Mouse (Mus musculus) forebrain, embryonic 15.5 days (tissue): Measurements from ENCODE around the gene Gbf1. TPM values are rescaled to one million over a fixed set of nuclear protein-coding genes. Genes with fewer than 3 reads are reported as not detected.
"Not testable (repeated sequence)": the region's sequence is repeated elsewhere in the genome, so short reads cannot be mapped to it uniquely, and the experiment has no call there.

Experiments
- ATAC-seq: fragments of 200-750 bp; cut with Nextera tagmentation; replicated peaks from 2 replicates; pipeline ENCODE4 v1.8.0; 2017; ENCODE audit warnings: mild to moderate bottlenecking, moderate TSS enrichment, moderate library complexity
- H3K27ac ChIP-seq: fragments of 300-500 bp; sonication (generic); replicated peaks from 2 replicates; pipeline ENCODE4 v1.5.1; 2015; ENCODE audit warnings: mild to moderate bottlenecking, inconsistent platforms
- H3K27me3 ChIP-seq: fragments of 300-500 bp; sonication (generic); 2 replicates; pipeline ENCODE4 v1.6.1; 2015; ENCODE audit warnings: inconsistent platforms
- H3K36me3 ChIP-seq: fragments of 300-500 bp; sonication (generic); 2 replicates; pipeline ENCODE4 v1.6.1; 2015; ENCODE audit warnings: mild to moderate bottlenecking, inconsistent platforms
- H3K4me1 ChIP-seq: fragments of 300-500 bp; sonication (generic); 2 replicates; pipeline ENCODE4 v1.6.1; 2015; ENCODE audit warnings: inconsistent platforms
- H3K4me2 ChIP-seq: fragments of 300-500 bp; sonication (generic); replicated peaks from 2 replicates; pipeline ENCODE4 v1.6.1; 2015; ENCODE audit warnings: mild to moderate bottlenecking, inconsistent platforms
- H3K4me3 ChIP-seq: fragments of 300-500 bp; sonication (generic); 2 replicates; pipeline ENCODE4 v1.5.1; 2015; ENCODE audit warnings: mild to moderate bottlenecking, inconsistent platforms
- H3K9ac ChIP-seq: fragments of 300-500 bp; sonication (generic); replicated peaks from 2 replicates; pipeline ENCODE4 v1.6.1; 2015; ENCODE audit warnings: mild to moderate bottlenecking, inconsistent platforms
- H3K9me3 ChIP-seq: fragments of 300-500 bp; sonication (generic); 2 replicates; pipeline ENCODE4 v1.6.1; 2016; ENCODE audit warnings: inconsistent platforms
- WGBS: fragments of 180-500 bp; shearing (Covaris S2); methylation state at CpG from one replicate; pipeline ENCODE4 v1.1.7; 2015; ENCODE audit warnings: mixed read lengths; 5-methylcytosine and 5-hydroxymethylcytosine counted together
- polyA plus RNA-seq: library from polyadenylated mRNA; unstranded; fragments of >200 nt; fragmentation: Nextera tagmentation; extraction: Ambion mirVana; gene quantifications from 2 replicates; pipeline ENCODE4 v1.2.1, GENCODE M21; 2015

Gbf1 gene
- polyA plus RNA-seq: 65.6 and 71.3 TPM in 2 replicates

DNA sequence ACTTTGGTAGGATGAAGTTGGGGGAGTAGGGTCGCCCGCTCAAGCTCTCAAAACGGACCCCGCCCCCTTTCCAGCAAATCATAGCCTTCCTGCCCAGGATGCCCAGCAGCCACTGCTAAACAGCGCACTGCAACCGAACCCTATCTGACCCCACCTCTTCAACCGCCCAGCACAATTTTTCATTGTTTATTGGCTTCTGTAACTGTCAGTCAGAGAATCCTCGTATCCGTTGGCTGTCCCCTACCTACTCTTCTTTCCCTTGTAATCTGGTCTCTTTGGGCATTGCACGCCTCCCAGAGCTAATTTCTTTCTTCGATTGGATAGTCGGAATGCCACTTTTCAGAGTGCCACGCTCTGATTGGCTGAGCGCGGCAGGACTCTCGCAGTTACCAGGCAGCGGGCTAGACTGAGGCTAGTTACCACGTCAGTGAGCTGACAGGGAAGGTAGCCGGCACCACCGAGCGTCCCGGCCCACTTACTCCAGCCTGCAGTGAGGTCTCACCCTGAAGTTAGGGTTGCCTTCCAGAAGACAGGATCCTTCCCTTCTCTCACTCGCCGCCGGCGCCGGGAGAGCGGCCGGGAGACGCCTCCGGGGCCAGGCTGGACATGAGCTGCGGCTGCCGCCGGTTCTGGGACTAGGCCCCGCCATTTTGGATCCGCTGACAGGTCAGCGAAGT, at the start of gene Gbf1:
Gbf1 (plus strand) TSS at position 383 of the 677 bp plus-strand sequence.
- ATAC-seq: peak; percentile 99
- peak within 1 kb of the TSS; percentile 71 for H3K27ac ChIP-seq
- WGBS: under 1% methylated on average over 37 of the region's 37 CpGs
- peaks cover 36% of the 10 kb centered on the region for H3K27me3 ChIP-seq
- H3K4me3 ChIP-seq: peak within 1 kb of the TSS; percentile 98
- H3K9me3 ChIP-seq: no peaks in the 10 kb centered on the region
- no peaks in the 10 kb centered on the region for H3K36me3 ChIP-seq
- peak within 1 kb of the TSS; percentile 69 for H3K4me2 ChIP-seq
- H3K4me1 ChIP-seq: peaks cover 45% of the 10 kb centered on the region
- peak within 1 kb of the TSS; percentile 85 for H3K9ac ChIP-seq

DNA sequence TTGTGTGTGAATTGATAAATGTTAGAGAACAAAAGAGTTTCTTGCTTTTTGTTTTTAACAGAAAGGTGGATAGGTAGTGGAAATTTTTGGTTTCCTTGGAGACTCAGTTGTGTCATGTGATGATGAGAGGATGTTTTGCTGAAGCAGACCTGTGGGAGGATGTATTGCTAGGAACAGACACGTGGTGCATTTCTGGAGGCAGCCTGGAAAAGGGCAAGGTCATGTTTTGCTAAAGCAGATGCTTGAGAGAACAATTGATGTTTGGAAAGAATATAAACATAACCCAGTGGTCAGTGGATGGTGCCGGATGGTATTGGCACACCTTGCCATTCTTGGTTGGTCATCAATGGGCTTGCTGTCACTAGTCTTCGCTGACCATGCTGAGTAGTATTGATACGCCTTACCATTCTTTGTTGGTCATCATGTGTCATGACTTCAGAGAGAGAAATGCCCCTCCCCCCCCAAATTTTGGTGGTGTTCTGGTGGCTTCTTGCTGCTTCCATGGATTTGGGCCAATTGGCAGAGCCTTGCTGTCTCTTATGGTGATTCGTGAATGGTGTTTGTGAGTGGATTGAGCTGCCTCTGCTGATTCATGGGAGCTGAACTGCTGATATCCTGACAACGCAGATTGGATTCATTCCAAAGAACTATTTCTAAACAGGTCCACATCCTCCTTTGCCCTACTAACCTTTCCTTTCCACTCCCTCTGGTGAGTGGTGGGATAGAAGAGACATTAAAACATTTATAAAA, 48.7 kb upstream of the Gbf1 start:
- WGBS: 92% methylated on average over 6 of the region's 6 CpGs
- H3K27ac ChIP-seq: no peak overlapping the region
- no peak overlapping the region for H3K4me3 ChIP-seq
- H3K9me3 ChIP-seq: no peaks in the 10 kb centered on the region
- no peaks in the 10 kb centered on the region for H3K27me3 ChIP-seq
- H3K9ac ChIP-seq: no peak overlapping the region
- no peaks in the 10 kb centered on the region for H3K4me1 ChIP-seq
- ATAC-seq: no peak
- H3K36me3 ChIP-seq: no peaks in the 10 kb centered on the region
- H3K4me2 ChIP-seq: no peak overlapping the region

DNA sequence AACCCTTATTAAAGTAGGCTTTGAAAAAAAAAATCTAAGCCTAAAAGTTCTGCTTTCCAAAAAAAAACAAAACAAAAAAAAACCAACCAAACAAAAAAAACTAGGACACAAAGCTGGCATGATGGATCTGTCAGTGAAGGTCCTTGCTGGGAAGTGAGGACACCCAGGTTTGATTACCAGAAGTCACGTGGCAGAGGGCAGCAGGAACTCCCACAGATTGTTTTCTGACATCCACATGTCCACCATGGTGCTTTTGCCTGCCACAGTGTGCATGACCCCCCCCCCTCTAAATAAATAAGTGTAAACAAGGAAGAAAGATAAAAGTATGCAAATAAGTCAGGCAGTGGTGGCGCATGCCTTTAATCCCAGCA, 48.1 kb upstream of the Gbf1 start:
- ATAC-seq: no peak
- H3K4me1 ChIP-seq: no peaks in the 10 kb centered on the region

DNA sequence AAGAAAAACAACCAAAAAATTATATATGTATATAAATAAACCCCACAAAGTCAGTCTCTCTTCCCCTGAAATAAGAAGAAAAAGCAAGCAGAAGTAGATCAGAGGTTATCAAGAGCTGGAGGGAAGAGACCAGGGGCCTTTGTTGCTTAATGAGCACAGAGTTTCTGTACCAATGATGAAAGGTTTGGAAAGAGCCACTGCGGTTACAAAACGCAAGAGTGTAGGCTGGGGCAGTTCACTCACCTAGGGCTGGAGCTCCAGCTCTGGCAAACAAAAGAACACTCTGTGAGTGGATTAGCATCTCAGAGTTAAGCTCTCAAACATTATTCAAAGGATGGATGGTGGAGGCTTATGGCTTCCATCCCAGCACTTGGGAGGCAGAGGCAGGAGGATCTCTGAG, 42.1 kb upstream of the Gbf1 start:
- no peaks in the 10 kb centered on the region for H3K4me1 ChIP-seq
- no peaks in the 10 kb centered on the region for H3K27me3 ChIP-seq
- no peak overlapping the region for H3K27ac ChIP-seq
- no peak overlapping the region for H3K4me2 ChIP-seq
- no peaks in the 10 kb centered on the region for H3K9me3 ChIP-seq
- ATAC-seq: no peak
- no peak overlapping the region for H3K4me3 ChIP-seq
- 61% methylated on average over 2 of the region's 2 CpGs for WGBS
- H3K9ac ChIP-seq: no peak overlapping the region
- no peaks in the 10 kb centered on the region for H3K36me3 ChIP-seq

More for the DNA sequence above, 48.1 kb upstream of the Gbf1 start:
- no peak overlapping the region for H3K27ac ChIP-seq
- 79% methylated on average over 2 of the region's 2 CpGs for WGBS
- no peak overlapping the region for H3K4me3 ChIP-seq
- H3K9me3 ChIP-seq: no peaks in the 10 kb centered on the region
- no peaks in the 10 kb centered on the region for H3K27me3 ChIP-seq
- no peak overlapping the region for H3K9ac ChIP-seq
- H3K36me3 ChIP-seq: no peaks in the 10 kb centered on the region
- H3K4me2 ChIP-seq: no peak overlapping the region

DNA sequence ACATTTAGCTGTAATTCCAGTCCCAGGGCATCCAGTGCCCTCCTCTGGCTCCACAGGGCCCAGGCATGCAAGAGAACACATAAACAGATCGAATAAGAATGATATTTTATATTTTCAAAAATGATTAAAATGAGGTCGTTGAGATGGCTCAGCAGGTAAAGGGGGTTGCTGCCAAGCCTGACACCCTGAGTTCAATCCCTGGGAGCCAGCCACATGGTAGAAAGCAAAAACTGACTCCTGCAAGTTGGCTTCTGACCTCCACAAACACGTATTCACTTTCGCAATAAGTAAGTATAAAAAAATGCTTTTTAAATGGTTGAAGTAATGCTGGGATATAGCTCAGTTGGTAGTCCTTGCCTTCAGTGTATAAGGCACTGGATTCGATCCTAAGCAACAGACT, 41.5 kb upstream of the Gbf1 start:
- WGBS: 86% methylated on average over 5 of the region's 5 CpGs
- Histone ChIP-seq H3K9ac (no peak overlapping the region), H3K4me1 (no peaks in the 10 kb centered on the region), H3K36me3 (no peaks in the 10 kb centered on the region), H3K9me3 (no peaks in the 10 kb centered on the region), H3K27ac (no peak overlapping the region), H3K4me3 (no peak overlapping the region), H3K4me2 (no peak overlapping the region), H3K27me3 (no peaks in the 10 kb centered on the region)
- no peak for ATAC-seq

DNA sequence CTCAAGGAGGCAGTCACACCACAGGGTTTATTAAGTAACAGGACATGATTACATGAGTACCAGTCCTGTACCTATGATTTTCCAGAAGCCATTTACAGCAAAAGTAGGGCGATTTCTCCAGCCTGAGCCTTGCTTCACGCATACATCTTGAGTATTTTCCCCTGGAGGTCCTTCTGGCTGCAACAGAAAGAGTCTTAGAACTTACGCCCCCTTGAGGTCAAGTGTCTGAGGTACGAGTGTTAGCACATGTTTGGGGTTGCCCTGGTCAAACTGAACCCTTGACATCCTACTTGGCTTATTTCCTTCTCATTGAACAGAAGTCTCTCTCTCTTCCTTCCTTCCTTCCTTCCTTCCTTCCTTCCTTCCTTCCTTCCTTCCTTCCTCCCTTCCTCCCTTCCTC, 37.7 kb upstream of the Gbf1 start:
- no peak for ATAC-seq
- no peak overlapping the region for H3K9ac ChIP-seq
- H3K4me1 ChIP-seq: no peaks in the 10 kb centered on the region
- H3K27me3 ChIP-seq: no peaks in the 10 kb centered on the region
- WGBS: 61% methylated on average over 4 of the region's 4 CpGs
- H3K4me3 ChIP-seq: no peak overlapping the region
- no peaks in the 10 kb centered on the region for H3K9me3 ChIP-seq
- H3K27ac ChIP-seq: no peak overlapping the region
- H3K36me3 ChIP-seq: no peaks in the 10 kb centered on the region
- H3K4me2 ChIP-seq: no peak overlapping the region

DNA sequence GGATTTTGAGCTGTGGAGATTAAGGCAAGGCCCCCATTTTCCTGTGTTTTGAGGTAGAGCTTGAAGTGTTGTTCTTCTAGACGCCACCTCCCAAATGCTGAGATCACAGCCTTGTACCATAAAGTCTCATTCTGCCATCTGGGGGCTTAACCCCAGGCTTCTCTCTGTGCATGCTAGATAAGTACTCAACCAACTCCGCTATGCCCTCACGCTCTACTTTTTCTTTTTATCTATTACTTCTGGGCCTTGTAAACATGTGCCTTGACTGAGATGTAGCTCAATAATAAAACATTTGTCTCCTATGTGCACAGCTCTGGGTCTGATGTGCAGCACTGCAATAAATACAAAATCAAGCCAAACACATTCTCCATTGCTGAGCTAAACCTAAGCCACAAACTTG, 32.9 kb upstream of the Gbf1 start:
- H3K27ac ChIP-seq: no peak overlapping the region
- no peak overlapping the region for H3K4me3 ChIP-seq
- no peaks in the 10 kb centered on the region for H3K4me1 ChIP-seq
- 89% methylated on average over 3 of the region's 3 CpGs for WGBS
- H3K4me2 ChIP-seq: no peak overlapping the region
- no peak for ATAC-seq
- H3K36me3 ChIP-seq: no peaks in the 10 kb centered on the region
- no peak overlapping the region for H3K9ac ChIP-seq
- H3K27me3 ChIP-seq: no peaks in the 10 kb centered on the region
- H3K9me3 ChIP-seq: no peaks in the 10 kb centered on the region

DNA sequence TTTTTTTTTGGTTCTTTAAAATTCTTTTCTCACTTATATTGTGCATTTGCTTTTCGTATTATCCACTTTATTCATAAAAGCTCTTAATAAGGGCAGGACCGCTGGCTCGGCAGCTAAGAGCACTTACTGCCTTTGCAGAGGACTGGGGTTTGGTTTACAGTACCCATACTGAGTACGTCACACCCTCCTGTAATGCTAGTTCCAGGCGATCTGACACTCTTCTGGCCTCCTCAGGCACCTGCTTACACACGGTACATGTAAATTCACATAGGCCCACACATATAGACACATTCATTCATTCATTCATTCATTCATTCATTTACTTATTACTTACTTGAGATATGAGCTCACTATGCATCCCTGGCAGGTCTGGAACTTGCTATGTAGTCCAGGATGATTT, 31.4 kb upstream of the Gbf1 start:
- H3K9ac ChIP-seq: no peak overlapping the region
- no peak overlapping the region for H3K4me3 ChIP-seq
- H3K4me1 ChIP-seq: no peaks in the 10 kb centered on the region
- no peak for ATAC-seq
- no peaks in the 10 kb centered on the region for H3K9me3 ChIP-seq
- H3K36me3 ChIP-seq: no peaks in the 10 kb centered on the region
- no peak overlapping the region for H3K27ac ChIP-seq
- H3K4me2 ChIP-seq: no peak overlapping the region
- H3K27me3 ChIP-seq: no peaks in the 10 kb centered on the region
- 77% methylated on average over 6 of the region's 6 CpGs for WGBS

DNA sequence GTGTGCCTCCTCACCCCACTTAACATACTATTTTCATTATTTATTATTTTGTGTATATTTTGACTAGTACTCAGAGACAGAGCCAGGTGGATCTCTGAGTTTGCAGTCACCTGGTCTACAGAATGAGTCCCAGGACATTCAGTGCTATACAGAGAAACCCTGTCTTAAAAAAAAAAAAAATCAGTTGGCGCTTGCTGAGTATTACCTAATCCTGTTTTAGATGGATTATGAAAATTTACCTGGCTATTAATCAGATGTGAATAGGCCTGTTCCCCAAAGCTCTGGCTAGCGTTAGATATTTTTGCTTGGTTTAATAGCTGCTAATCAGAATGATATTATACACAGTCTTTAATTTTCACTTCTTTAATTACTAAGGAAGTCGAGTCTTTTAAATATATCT, 28.4 kb upstream of the Gbf1 start:
- no peaks in the 10 kb centered on the region for H3K36me3 ChIP-seq
- no peak overlapping the region for H3K9ac ChIP-seq
- WGBS: 79% methylated on average over 3 of the region's 3 CpGs
- no peaks in the 10 kb centered on the region for H3K9me3 ChIP-seq
- H3K27ac ChIP-seq: no peak overlapping the region
- H3K4me2 ChIP-seq: no peak overlapping the region
- no peaks in the 10 kb centered on the region for H3K4me1 ChIP-seq
- H3K4me3 ChIP-seq: no peak overlapping the region
- no peak for ATAC-seq
- 0 out of 2 replicates have a peak, but pooled peaks cover 4% of the 10 kb centered on the region for H3K27me3 ChIP-seq

DNA sequence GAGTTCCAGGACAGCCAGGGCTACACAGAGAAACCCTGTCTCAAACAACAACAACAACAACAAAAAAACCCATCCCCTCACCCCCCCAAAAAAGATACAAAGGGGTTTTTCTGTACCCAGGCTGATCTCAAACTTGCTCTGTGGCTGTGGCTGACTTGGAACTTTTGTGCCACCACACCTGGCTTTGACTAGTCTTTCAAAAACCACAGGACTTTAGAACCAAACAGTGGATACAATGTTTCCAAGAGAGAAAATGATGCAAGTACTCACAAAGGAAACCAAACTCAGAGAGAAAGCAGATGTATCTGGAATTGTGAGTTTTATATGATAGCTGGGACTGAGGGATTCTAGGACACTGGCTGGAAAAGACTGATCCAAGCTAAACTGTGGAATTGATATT, 27.7 kb upstream of the Gbf1 start:
- Histone ChIP-seq H3K4me3 (no peak overlapping the region), H3K9ac (no peak overlapping the region), H3K9me3 (no peaks in the 10 kb centered on the region), H3K27ac (no peak overlapping the region), H3K27me3 (0 out of 2 replicates have a peak, but pooled peaks cover 4% of the 10 kb centered on the region), H3K4me1 (no peaks in the 10 kb centered on the region), H3K4me2 (no peak overlapping the region), H3K36me3 (no peaks in the 10 kb centered on the region)
- ATAC-seq: no peak

DNA sequence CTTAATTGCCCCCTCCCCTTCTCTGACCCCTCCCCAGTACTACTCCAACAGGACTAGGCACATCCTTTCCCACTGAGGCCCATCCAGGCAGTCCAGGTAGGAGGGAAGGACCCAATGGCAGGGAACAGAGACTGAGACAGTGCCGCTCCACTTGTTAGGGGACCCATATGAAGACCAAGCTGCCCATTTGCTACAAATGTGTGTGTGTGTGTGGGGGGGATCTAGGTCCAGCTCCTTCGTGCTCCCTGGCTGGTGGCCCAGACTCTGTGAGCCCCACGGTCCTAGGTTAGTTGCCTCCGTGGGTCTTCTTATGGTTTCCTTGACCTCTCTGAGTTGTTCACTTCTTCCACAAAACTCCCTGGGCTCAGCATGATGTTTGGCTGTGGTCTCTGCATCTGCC, 26.0 kb upstream of the Gbf1 start:
- Histone ChIP-seq H3K9ac (no peak overlapping the region), H3K4me2 (no peak overlapping the region), H3K36me3 (no peaks in the 10 kb centered on the region), H3K4me3 (no peak overlapping the region), H3K27ac (no peak overlapping the region), H3K9me3 (no peaks in the 10 kb centered on the region), H3K27me3 (peaks cover 16% of the 10 kb centered on the region), H3K4me1 (no peaks in the 10 kb centered on the region)
- ATAC-seq: no peak
- WGBS: 85% methylated on average over 4 of the region's 4 CpGs

DNA sequence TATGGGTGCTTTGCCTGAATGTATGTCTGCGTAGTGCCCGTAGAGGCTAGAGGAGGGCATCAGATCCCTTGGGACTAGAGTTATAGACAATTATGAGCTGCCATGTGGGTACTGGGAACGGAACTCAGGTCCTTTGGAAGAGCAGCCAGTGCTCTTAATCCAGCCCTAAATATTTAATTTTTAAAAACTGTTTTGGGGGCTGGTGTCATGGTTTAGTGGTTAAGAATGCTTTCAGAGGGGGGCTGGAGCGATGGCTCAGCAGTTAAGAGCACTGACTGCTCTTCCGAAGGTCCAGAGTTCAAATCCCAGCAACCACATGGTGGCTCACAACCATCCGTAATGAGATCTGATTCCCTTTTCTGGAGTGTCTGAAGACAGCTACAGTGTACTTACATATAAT, 22.6 kb upstream of the Gbf1 start:
- whole genome bisulfite sequencing: 76% methylated on average over 6 of the region's 6 CpGs
- H3K4me1 ChIP-seq, H3K9ac ChIP-seq, H3K36me3 ChIP-seq, ATAC-seq, H3K4me3 ChIP-seq, H3K27ac ChIP-seq, H3K9me3 ChIP-seq, H3K4me2 ChIP-seq: not testable (repeated sequence)
- peaks cover 46% of the 10 kb centered on the region for H3K27me3 ChIP-seq
